Mouse (Mus musculus) right cerebral cortex, postnatal 36 days (tissue): ENCODE results near the gene Tmcc1.

Source experiments
- DNase-seq, 2 experiments: peaks; one replicate each; pipeline ENCODE4 v3.0.0; 2022; ENCODE audit warnings: low spot score in 2 of 2, mixed read lengths in 1 of 2

Gene Tmcc1

GRCm38 (mm10) chr6:115993463-115994145 lies 199.7 kb downstream of the Tmcc1 start:
- no peak for DNase-seq

- DNase-seq: no peak
Observed at GRCm38 (mm10) chr6:115992981-115993380, 200.3 kb downstream of the Tmcc1 start.

GRCm38 (mm10) chr6:115991881-115992620 lies 201.2 kb downstream of the Tmcc1 start:
- DNase-seq: no peak

DNA sequence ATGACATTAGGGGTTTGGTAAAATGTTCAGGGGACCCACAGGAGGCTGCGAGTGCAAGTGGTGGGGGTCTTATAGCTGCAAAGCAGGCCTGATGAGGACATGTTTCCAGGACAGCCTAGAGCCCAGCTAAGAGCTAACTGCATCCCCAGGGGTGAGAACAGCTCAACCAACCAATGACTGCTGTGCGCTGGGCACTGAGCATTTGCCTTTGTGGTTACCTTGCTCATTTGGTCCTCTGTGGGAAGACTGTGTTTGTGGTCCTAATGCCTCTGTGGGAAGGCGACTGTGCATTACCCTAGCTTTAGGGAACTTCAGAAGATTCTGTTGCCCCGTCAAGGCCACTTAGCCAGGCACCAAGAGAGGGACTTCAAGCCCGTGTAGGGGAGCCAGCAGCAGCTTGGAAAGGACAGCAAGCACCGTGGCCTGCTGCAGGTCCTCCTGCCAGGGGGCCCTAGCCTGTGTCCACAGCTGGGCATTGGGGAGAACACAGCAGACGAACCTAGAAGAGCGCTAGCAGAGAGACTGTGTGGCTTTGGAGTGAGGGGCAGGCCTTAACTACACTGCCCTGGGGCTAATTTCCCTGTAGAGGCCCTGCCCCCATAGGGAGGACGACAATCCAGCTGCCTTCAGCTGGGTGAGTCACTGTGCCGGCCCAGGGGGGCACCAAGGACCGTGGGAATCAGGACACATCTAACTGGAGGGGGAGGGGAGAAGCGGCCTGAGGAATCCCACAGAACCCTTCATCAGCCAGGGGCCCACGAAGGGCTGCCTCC lies 202.0 kb downstream of the Tmcc1 start:
- no peak for DNase-seq

DNA sequence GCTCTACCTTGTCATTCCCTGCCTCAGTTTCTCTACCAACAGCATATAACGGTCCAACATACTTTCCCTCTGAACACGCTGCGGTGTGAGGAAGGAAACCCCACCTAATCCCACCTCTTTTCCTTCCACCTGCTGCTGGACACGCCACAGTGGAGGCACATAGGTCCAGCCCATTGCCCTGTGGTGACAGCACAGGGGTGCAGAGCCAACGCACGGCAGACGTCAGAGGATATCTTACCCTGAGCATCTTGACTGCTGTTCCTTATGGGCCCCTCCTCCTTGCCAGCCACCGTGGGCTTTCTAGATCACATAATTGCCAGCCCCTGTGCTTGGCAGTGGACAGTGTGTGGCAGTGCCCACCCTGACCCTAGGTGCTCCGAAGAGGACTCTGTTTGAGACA lies 202.8 kb downstream of the Tmcc1 start:
- DNase-seq: no peak

DNA sequence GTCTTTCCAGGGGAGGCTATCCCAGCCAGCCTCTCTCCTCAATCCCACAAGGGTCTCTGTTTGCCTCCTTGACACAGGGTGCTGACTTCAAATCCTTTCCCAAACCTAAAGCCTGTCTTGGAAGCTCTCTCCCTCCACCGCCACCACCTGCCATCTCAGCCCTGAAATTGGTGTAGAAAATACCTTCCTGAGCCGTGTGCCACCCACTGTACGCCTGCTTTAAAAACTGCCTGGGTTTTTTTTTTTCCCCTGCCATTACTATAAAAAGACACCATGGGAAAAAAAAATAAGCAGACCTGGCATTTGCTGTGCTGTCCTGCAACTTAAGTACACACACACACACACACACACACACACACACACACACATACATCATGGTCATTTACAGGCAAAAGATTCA lies 203.2 kb downstream of the Tmcc1 start:
- DNase-seq: peak in 1 of 2 experiments; percentile 51

- DNase-seq: peak; percentile 64 to 70
Observed at GRCm38 (mm10) chr6:115989607-115990006, 203.7 kb downstream of the Tmcc1 start.

DNA sequence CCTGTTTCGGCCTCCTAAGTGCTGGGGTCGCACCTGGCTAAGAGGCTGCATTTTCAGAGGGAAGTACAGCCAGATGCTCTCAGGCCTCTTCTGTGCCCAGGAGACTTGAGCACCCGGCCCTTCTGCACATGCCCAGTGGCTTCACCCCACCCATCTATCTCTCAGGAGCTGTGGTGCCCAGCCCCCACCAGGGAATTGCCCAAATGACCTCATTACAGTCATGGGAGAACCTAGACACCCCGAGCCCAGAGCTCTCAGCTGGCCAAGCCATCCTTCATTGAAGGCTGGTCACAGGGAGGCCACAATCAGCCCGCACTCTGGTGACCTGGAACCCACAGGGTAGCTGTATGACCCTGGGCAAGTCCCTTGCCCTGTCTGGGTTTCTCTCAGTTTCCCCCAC lies 204.3 kb downstream of the Tmcc1 start:
- DNase-seq: no peak

DNA sequence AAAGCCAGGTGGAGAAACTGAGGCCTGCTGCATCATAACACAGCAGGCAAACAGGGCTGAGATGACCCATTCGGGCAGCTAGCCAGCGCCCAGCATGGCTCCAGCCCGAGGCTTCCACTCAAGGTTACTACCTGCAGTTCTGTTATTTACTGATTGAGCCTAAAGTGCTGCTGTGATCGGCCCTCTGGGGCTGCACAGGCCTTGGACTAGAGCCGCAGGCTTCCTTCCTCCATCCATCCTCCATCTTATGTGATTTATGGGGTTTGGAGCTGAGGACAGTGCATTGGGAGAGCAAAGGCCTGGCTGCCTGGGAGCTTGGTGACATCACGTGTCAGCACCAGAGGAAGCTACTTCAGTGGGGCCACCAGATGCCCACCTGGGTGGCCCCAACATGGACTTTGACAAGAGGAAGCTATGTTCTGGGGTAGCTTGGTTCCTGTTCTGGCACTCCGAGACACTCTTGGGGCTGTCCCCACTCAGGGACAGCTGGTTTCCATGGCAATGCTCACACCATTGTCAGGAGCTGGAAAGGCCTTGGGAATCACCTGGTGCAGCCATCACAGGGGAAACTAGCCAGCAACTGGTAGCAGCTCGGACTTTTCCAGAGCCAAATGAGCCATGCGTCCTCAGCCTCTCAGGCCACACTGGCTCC lies 206.1 kb downstream of the Tmcc1 start:
- no peak for DNase-seq

- no peak for DNase-seq
Observed at GRCm38 (mm10) chr6:115986472-115987095, 206.7 kb downstream of the Tmcc1 start.

DNA sequence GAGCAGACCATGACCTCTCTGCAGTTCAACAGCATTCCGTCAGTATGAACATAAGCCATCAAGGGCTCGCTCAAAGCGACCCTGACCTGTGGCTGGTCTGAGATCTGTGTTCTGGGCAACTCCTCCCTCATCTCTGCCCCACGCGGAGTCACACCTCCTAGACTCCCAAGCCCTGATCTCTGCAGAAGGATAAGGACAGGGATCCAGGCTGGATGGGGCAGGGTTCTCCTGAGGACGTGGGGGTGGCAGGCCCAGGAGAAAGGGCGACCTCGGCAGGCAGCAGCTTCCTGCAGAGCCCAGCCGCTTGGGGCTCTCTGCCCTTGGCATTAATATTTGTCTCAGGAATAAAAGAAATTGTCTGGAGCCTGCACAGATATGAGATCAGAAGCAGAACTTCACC lies 207.7 kb downstream of the Tmcc1 start:
- no peak for DNase-seq

- no peak for DNase-seq
Observed at GRCm38 (mm10) chr6:115984580-115984979, 208.7 kb downstream of the Tmcc1 start.

- DNase-seq: no peak
Observed at GRCm38 (mm10) chr6:115983306-115984038, 209.8 kb downstream of the Tmcc1 start.

- DNase-seq: no peak
Observed at GRCm38 (mm10) chr6:115982889-115983288, 210.4 kb downstream of the Tmcc1 start.

- DNase-seq: no peak
Observed at GRCm38 (mm10) chr6:115978596-115978995, 214.7 kb downstream of the Tmcc1 start.

- no peak for DNase-seq
Observed at GRCm38 (mm10) chr6:115977810-115978209, 215.5 kb downstream of the Tmcc1 start.

DNA sequence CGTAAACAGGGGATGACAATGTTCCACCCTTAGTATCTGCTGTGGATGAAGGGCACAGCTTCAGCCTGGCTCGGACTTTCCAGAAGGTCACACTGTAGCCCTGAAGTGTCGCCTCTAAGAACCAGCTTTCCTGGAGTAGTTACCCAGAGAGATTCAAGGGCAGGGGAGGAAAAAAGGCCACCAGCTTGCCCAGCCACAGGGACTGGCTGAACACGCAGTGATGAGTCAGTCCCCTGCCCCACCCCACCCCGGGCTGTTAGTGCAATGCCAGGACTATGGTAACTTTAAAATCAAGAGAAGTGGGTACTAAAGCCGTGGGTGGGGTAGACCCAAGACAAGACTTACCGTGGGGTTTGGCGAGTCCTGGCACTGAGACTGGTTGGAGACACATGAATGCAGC lies 217.7 kb downstream of the Tmcc1 start:
- no peak for DNase-seq

DNA sequence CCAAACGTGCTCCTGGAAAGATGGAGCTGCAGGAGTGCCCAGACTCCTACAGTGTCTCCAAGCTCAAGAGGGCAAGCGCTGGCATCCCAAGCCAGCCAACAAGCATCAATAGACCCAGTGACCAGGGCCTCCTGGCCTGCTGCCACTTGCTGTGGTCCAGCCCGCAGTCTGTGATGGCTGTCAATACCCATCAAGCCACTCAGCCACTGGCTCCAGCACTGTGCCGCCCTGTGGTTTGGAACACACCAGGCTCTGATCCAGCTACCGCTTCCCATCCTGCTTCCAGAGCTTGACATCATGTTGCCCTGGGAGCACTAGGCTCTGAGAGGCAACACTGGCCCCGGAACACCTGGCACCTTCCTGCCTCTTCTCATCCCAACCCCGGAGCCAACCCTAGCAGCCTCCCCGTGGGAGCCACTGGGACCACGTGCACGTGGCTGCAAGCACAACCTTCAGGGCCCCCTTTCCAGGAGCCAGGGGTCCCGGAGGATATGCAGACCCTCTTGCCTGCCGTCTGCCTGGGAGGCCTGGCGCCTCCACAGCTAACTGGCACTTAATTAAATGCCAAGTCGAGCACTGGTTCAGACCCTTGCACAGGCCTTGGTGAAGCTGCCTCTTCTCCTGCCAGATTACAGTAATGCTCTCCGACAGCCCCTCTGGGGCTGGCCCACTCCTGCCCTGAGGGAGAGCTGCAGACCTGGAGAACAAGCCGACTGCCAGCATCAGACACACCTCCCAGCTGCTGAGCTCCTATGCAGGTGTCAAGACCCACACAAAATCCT lies 219.2 kb downstream of the Tmcc1 start:
- no peak for DNase-seq

DNA sequence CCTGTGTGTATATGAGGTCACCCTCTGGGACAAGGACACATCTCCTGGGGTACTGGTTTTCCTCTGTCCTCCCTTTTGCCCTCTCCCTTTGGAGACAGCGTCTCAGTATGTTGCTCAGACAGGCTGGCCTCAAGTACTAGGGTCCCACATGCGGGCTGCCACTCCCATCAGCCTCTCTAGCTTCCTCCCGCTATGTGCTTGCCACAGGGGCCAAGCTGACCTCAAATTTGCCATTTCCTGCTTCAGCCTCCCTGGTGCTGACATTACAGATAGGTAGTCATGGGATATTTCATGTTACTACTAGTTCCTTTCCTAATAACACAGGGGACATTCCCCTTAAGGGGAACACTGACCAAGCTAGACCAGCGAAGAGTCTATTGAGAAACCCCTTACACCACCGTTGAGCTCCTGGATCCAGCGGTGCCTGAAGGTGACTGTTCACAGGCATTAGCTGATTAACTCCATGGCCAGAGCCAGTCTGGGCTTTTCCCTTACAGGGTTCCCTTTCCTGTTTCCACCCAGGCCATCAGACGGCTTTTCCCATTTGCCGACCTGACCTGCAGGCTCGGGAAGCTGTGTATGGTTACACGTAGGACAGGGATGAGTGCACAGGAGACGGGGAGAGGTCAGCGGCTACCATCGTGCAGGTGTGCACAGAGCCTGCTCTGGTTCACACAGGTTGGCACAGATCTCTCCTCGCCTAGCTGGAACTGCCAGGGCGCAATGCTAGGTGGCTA lies 220.0 kb downstream of the Tmcc1 start:
- DNase-seq: no peak
